Mouse (Mus musculus): ENCODE data around the gene BC051142.

DNA sequence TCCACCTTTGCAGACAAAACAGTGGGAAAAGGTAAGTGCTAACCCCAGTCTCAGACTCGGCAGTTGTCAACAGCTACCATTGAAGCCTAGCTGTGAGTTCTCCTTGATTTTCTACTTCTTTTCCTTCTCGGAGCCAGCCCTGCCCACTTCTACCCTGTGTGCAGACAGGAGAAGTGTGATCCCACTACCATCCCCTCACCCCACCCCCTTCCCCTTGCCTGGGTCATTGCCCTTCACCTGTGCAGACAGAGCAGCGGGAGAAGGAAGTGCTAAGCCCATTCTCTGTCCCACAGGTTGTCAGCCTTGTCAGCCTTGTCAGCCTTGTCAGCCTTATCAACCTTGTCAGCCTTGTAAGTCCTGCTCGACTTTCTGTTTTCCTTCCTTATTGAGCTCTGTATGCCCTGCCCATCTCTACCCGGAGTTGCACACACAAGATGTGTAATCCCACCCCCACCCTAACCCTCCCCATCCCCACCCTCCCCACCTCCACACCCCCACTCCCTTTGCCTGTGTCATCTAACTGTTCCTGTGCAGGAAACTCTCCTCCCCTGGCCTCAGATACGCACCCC lies 49.9 kb downstream of the BC051142 start:
- no peak for TF ChIP-seq POLR2A (IDR thresholded peaks at IDR 0.05; ENCODE audit: insufficient read depth, low read depth, low read length)
- no peak for TF ChIP-seq CTCF (IDR thresholded peaks at IDR 0.05; ENCODE audit: insufficient read depth, low read depth, low read length)

All from olfactory bulb, adult 2 months (tissue).